ENCODE assay signal across 9 mouse cellular contexts in the genomic region with DNA sequence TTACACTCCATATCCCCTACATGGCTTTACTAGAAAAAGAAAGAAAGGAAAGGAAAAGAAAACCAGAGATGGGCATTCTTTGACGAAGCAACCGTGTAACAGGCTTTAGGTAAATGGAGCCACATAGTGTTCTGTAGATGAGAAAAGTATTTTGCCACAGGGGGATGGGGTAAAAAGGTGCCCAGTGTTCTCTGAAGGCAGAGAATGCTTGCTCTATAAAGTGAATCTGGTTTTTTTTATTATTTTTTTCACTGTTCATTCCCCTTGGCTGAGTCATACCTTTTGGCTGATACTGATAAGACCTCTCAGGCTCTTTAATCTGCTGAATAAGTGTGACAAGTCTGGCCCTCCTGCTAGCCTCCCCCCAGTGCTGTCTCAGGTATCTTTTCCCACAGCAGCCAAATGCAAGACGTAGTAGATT.
A peak's percentile ranks its signal among the peaks of the same experiment; 100 is the strongest.
DNase-seq lines count a peak whose midpoint lies in the region; ATAC-seq lines count a peak whose summit lies in the region.
"Had no signal": no experiment of that assay in that cellular context is flagged by ENCODE, and none has a peak within 500 bp of the region (broad histone marks: within the 10 kb centered on the region; RNA-seq: fewer than 3 reads in every experiment).

No protein-coding gene starts in this region.

- H3K4me1 ChIP-seq in limb, embryonic 12.5 days (replicated peaks), result peaks cover 25% of the 10 kb centered on the region
- H3K4me1 ChIP-seq in limb, embryonic 10.5 days, result peaks cover 20% of the 10 kb centered on the region
- peaks cover 29% of the 10 kb centered on the region for H3K4me1 ChIP-seq in embryonic facial prominence, embryonic 10.5 days
- H3K4me1 ChIP-seq in hindbrain, embryonic 12.5 days, result peaks cover 24% of the 10 kb centered on the region
- H3K4me1 ChIP-seq in midbrain, embryonic 16.5 days (ENCODE audit: control insufficient read depth, insufficient read depth, low read length), result peaks cover 23% of the 10 kb centered on the region

- no peak for ATAC-seq in limb, embryonic 12.5 days (ENCODE audit: insufficient number of reproducible peaks, insufficient read depth, low FRiP score, low TSS enrichment, low read depth)
- ATAC-seq in hindbrain, embryonic 12.5 days (ENCODE audit: low FRiP score), result peak; percentile 75
- peak; percentile 77 for ATAC-seq in midbrain, embryonic 16.5 days

- H3K4me2 ChIP-seq in limb, embryonic 12.5 days, result peak overlapping the region; percentile 27
- peak overlapping the region; percentile 18 for H3K4me2 ChIP-seq in hindbrain, embryonic 12.5 days (replicated peaks)
- H3K4me2 ChIP-seq in midbrain, embryonic 16.5 days (ENCODE audit: low read length), result peak overlapping the region; percentile 15; the same call in 1 of the 2 replicates

- DNase-seq in limb, embryonic 10.5 days (ENCODE audit: low spot score), result no peak
- DNase-seq in embryonic facial prominence, embryonic 10.5 days (ENCODE audit: low spot score), result no peak
- DNase-seq in frontal cortex, postnatal 14 days (ENCODE audit: low spot score in 2 of 2), result no peak
- no peak for DNase-seq in frontal cortex, postnatal 10 days (ENCODE audit: low spot score in 2 of 2)
- DNase-seq in gastrocnemius, postnatal 14 days, result no peak

- intact Hi-C loops in gastrocnemius, postnatal 14 days (cut with DNase I; ENCODE audit: low total_unique reads), result no loop called here

- no peaks in the 10 kb centered on the region for H3K9me3 ChIP-seq in limb, embryonic 12.5 days
- no peaks in the 10 kb centered on the region for H3K9me3 ChIP-seq in limb, embryonic 10.5 days (replicated peaks)
- no peaks in the 10 kb centered on the region for H3K9me3 ChIP-seq in embryonic facial prominence, embryonic 10.5 days
- no peaks in the 10 kb centered on the region for H3K9me3 ChIP-seq in hindbrain, embryonic 12.5 days (replicated peaks)
- no peaks in the 10 kb centered on the region for H3K9me3 ChIP-seq in midbrain, embryonic 16.5 days (replicated peaks; ENCODE audit: control insufficient read depth, low read length, poor library complexity, severe bottlenecking)
- H3K9me3 ChIP-seq: megakaryocyte, embryonic 14.5 days had no signal

- peak overlapping the region; percentile 64; the same call in 1 of the 2 replicates for H3K27ac ChIP-seq in limb, embryonic 12.5 days
- H3K27ac ChIP-seq in limb, embryonic 10.5 days, result no peak overlapping the region
- H3K27ac ChIP-seq in embryonic facial prominence, embryonic 10.5 days (replicated peaks), result 0 out of 2 replicates have a peak overlapping the region, but pooled peaks have one; percentile 32
- H3K27ac ChIP-seq in hindbrain, embryonic 12.5 days, result peak overlapping the region; percentile 84
- H3K27ac ChIP-seq in midbrain, embryonic 16.5 days (ENCODE audit: low read length), result peak overlapping the region; percentile 65

- 25% methylated on average over 3 of the region's 3 CpGs for WGBS in limb, embryonic 12.5 days
- 48% methylated on average over 3 of the region's 3 CpGs for WGBS in limb, embryonic 10.5 days
- WGBS in embryonic facial prominence, embryonic 10.5 days, result 25% methylated on average over 3 of the region's 3 CpGs
- 19% methylated on average over 3 of the region's 3 CpGs for WGBS in hindbrain, embryonic 12.5 days
- 16% methylated on average over 3 of the region's 3 CpGs for WGBS in midbrain, embryonic 16.5 days

- no peak overlapping the region for H3K4me3 ChIP-seq in limb, embryonic 12.5 days (replicated peaks)
- no peak overlapping the region for H3K4me3 ChIP-seq in limb, embryonic 10.5 days
- no peak overlapping the region for H3K4me3 ChIP-seq in embryonic facial prominence, embryonic 10.5 days
- H3K4me3 ChIP-seq in hindbrain, embryonic 12.5 days, result no peak overlapping the region
- no peak overlapping the region for H3K4me3 ChIP-seq in midbrain, embryonic 16.5 days (ENCODE audit: low read depth, low read length)
- H3K4me3 ChIP-seq: megakaryocyte, embryonic 14.5 days had no signal

- no peak overlapping the region for H3K9ac ChIP-seq in limb, embryonic 12.5 days (replicated peaks)
- H3K9ac ChIP-seq in hindbrain, embryonic 12.5 days, result no peak overlapping the region
- no peak overlapping the region for H3K9ac ChIP-seq in midbrain, embryonic 16.5 days (ENCODE audit: low read depth, low read length)

- H3K27me3 ChIP-seq in limb, embryonic 12.5 days, result no peaks in the 10 kb centered on the region
- no peaks in the 10 kb centered on the region for H3K27me3 ChIP-seq in limb, embryonic 10.5 days (ENCODE audit: low read depth, poor library complexity, severe bottlenecking)
- H3K27me3 ChIP-seq in embryonic facial prominence, embryonic 10.5 days (replicated peaks; ENCODE audit: low read depth, poor library complexity, severe bottlenecking), result no peaks in the 10 kb centered on the region
- H3K27me3 ChIP-seq in hindbrain, embryonic 12.5 days, result no peaks in the 10 kb centered on the region
- H3K27me3 ChIP-seq in midbrain, embryonic 16.5 days (ENCODE audit: control insufficient read depth, insufficient read depth, low read depth, low read length), result no peaks in the 10 kb centered on the region
- H3K27me3 ChIP-seq: megakaryocyte, embryonic 14.5 days had no signal

- H3K36me3 ChIP-seq in limb, embryonic 12.5 days, result no peaks in the 10 kb centered on the region
- H3K36me3 ChIP-seq in limb, embryonic 10.5 days, result no peaks in the 10 kb centered on the region
- H3K36me3 ChIP-seq in embryonic facial prominence, embryonic 10.5 days (replicated peaks), result no peaks in the 10 kb centered on the region
- H3K36me3 ChIP-seq in hindbrain, embryonic 12.5 days, result no peaks in the 10 kb centered on the region
- H3K36me3 ChIP-seq in midbrain, embryonic 16.5 days (ENCODE audit: control insufficient read depth, insufficient read depth, low read length), result no peaks in the 10 kb centered on the region
